Mouse (Mus musculus) lung, postnatal 0 days (tissue): ENCODE results near the gene Tmem53. TPM values are rescaled to one million over a fixed set of nuclear protein-coding genes. Genes with fewer than 3 reads are reported as not detected.
A peak's percentile ranks its signal among the peaks of the same experiment; 100 is the strongest.

Experiments
- ATAC-seq: fragments of 200-750 bp; cut with Nextera tagmentation; 2 replicates; pipeline ENCODE4 v1.8.0; 2017; ENCODE audit warnings: moderate library complexity
- DNase-seq: peaks from one replicate; pipeline ENCODE4 v3.0.0-alpha.2; 2016; ENCODE audit warnings: low spot score
- H3K27ac ChIP-seq: fragments of 300-500 bp; sonication (generic); 2 replicates; pipeline ENCODE4 v1.5.1; 2014; ENCODE audit warnings: antibody characterized with exemption, mild to moderate bottlenecking, low read length, mixed read lengths
- H3K27me3 ChIP-seq: fragments of 300-500 bp; sonication (generic); replicated peaks from 2 replicates; pipeline ENCODE4 v1.6.1; 2014; ENCODE audit warnings: low read length, mixed read lengths; ENCODE audit not compliant: insufficient read depth
- H3K36me3 ChIP-seq: fragments of 300-500 bp; sonication (generic); 2 replicates; pipeline ENCODE4 v1.6.1; 2014; ENCODE audit warnings: low read length, mixed read lengths; ENCODE audit not compliant: insufficient read depth
- H3K4me1 ChIP-seq: fragments of 300-500 bp; sonication (generic); 2 replicates; pipeline ENCODE4 v1.6.1; 2014; ENCODE audit warnings: antibody characterized with exemption, low read depth, low read length, mixed read lengths; ENCODE audit not compliant: insufficient read depth
- H3K4me2 ChIP-seq: fragments of 300-500 bp; sonication (generic); replicated peaks from 2 replicates; pipeline ENCODE4 v1.6.1; 2014; ENCODE audit warnings: low read depth, mild to moderate bottlenecking, low read length, moderate library complexity, mixed read lengths
- H3K4me3 ChIP-seq: fragments of 300-500 bp; sonication (generic); 2 replicates; pipeline ENCODE4 v1.5.1; 2014; ENCODE audit warnings: low read depth, low read length
- H3K9ac ChIP-seq: fragments of 300-500 bp; sonication (generic); replicated peaks from 2 replicates; pipeline ENCODE4 v1.6.1; 2014; ENCODE audit warnings: low read depth, mild to moderate bottlenecking
- H3K9me3 ChIP-seq: fragments of 300-500 bp; sonication (generic); 2 replicates; pipeline ENCODE4 v1.6.1; 2016; ENCODE audit warnings: low read length, mixed read lengths
- CTCF ChIP-seq: IDR thresholded peaks from 2 replicates; pipeline ENCODE4 v1.5.1; 2016; ENCODE audit warnings: antibody characterized with exemption, mild to moderate bottlenecking
- EP300 ChIP-seq: IDR thresholded peaks from 2 replicates; pipeline ENCODE4 v1.6.1; 2016; ENCODE audit warnings: antibody characterized with exemption, mild to moderate bottlenecking, control low read depth
- WGBS: fragments of 180-500 bp; shearing (Covaris S2); extraction: QIAGEN DNeasy Blood & Tissue Kit; methylation state at CpG from one replicate; pipeline ENCODE4 v1.1.7; 2014; 5-methylcytosine and 5-hydroxymethylcytosine counted together
- polyA plus RNA-seq: library from polyadenylated mRNA; unstranded; fragments of >200 nt; fragmentation: Nextera tagmentation; extraction: Ambion mirVana; gene quantifications from 2 replicates; pipeline ENCODE4 v1.2.1, GENCODE M21; 2015

Gene Tmem53
- polyA plus RNA-seq, 1 experiment from 2014 or later: 27.6 TPM

DNA sequence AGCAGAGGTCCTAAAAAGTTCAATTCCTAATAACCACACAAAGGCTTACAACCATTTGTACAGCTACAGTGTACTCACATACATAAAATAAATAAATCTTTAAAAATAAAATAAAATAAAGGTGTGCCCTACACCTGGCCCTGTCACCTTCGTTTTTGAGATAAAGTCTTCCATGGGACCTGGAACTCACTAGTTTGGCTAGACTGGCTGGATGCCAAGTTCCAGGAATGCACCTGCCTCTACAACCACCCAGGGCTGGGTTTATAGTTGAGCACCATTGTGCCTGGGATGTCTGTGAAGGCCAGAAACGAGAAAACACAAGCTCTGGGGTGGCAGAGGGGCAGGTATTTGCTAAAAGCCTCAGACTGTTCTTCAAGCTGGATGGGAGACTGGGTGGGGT, 12.6 kb upstream of the Tmem53 start:
- H3K4me3 ChIP-seq: no peak overlapping the region
- no peaks in the 10 kb centered on the region for H3K9me3 ChIP-seq
- no peaks in the 10 kb centered on the region for H3K36me3 ChIP-seq
- H3K27me3 ChIP-seq: no peaks in the 10 kb centered on the region
- DNase-seq: peak; percentile 32
- WGBS: 29% methylated on average over 2 of the region's 2 CpGs
- no peak for ATAC-seq
- H3K9ac ChIP-seq: no peak overlapping the region
- TF ChIP-seq CTCF (no peak), EP300 (no peak)
- H3K27ac ChIP-seq: no peak overlapping the region
- H3K4me1 ChIP-seq: no peaks in the 10 kb centered on the region; the same call in 1 of the 2 replicates
- H3K4me2 ChIP-seq: no peak overlapping the region

DNA sequence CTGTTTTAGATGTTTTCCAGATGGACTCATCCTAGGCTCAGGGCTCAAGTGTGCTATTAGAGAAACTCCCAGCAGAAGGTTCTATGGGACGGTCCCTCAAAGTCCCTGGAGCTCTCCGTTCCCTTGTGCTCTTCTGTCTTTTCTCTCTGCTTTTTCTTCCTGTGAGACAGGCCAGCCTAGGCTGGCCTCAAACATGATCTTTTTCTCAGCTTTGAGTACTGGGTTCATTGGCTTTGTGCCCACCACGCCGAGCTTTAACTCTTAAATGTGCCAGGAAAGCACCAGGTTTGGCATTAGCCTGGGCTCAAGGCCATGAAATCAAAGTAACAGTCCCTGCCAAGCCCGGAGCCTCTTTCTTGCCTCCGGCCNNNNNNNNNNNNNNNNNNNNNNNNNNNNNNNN, 10.9 kb upstream of the Tmem53 start:
- Histone ChIP-seq H3K4me1 (no peaks in the 10 kb centered on the region; the same call in 1 of the 2 replicates), H3K36me3 (no peaks in the 10 kb centered on the region), H3K4me2 (no peak overlapping the region), H3K27ac (no peak overlapping the region), H3K9ac (no peak overlapping the region), H3K27me3 (no peaks in the 10 kb centered on the region), H3K9me3 (no peaks in the 10 kb centered on the region), H3K4me3 (no peak overlapping the region)
- DNase-seq (peak; percentile 11), ATAC-seq (no peak)
- TF ChIP-seq CTCF (no peak), EP300 (no peak)
- 61% methylated on average over 6 of the region's 6 CpGs for WGBS

DNA sequence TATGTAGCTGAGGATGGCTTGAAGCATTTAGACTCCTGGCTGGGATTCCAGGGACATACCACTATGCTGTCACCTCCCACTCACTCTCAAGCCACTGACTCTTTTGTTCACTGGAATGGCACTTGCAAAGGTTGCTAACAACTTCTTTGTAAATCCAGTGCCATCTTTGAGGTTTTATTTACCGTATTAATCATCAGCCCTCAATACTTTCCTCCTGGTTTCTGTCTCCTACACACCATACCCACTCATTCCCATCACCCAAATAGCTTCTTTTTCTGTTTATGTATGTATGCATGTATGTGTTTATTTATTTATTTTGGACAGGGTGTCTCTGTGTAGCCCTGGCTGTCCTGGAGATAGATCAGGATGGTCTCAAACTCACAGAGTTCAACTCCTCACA, 769 bp upstream of the Tmem53 start:
- Histone ChIP-seq H3K36me3 (no peaks in the 10 kb centered on the region), H3K4me2 (peak overlapping the region; percentile 85; the same call in 1 of the 2 replicates), H3K27me3 (no peaks in the 10 kb centered on the region), H3K9me3 (no peaks in the 10 kb centered on the region), H3K4me1 (peaks cover 7% of the 10 kb centered on the region; the same call in 1 of the 2 replicates), H3K4me3 (no peak overlapping the region), H3K27ac (no peak overlapping the region), H3K9ac (no peak overlapping the region)
- WGBS: 77% methylated on average over 1 of the region's 1 CpGs
- DNase-seq (no peak), ATAC-seq (no peak)
- no peak for TF ChIP-seq CTCF
- no peak for TF ChIP-seq EP300

DNA sequence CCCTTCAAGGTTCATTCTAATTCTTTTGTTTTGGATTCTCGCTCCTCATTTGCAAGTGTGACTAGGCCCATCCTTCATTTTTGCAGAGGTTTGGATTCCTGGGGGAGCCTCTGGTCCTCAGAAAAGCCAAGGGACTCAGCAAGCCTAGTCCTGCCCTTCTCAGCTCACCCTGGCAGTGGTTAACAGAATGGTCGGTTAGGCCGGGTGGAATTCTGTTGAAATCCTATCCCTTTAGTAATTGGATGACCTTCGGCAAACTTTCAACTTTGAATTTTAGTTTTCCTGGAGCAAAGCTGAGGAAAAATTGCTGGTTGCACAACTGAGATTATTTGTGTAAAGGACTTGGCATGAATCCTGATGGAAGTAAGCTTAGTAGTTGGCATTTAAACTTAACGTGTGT, 600 bp downstream of the Tmem53 start:
- H3K27ac ChIP-seq: peak overlapping the region; percentile 90
- no peaks in the 10 kb centered on the region for H3K36me3 ChIP-seq
- H3K4me1 ChIP-seq: peaks cover 7% of the 10 kb centered on the region; the same call in 1 of the 2 replicates
- peak overlapping the region; percentile 73 for H3K4me3 ChIP-seq
- 23% methylated on average over 5 of the region's 5 CpGs for WGBS
- no peaks in the 10 kb centered on the region for H3K27me3 ChIP-seq
- peak overlapping the region; percentile 69 for H3K9ac ChIP-seq
- TF ChIP-seq EP300 (peak; percentile 46; the same call in 1 of the 2 replicates), CTCF (no peak)
- peak; percentile 94 for DNase-seq
- peak overlapping the region; percentile 85 for H3K4me2 ChIP-seq
- H3K9me3 ChIP-seq: no peaks in the 10 kb centered on the region
- peak; percentile 52 for ATAC-seq

DNA sequence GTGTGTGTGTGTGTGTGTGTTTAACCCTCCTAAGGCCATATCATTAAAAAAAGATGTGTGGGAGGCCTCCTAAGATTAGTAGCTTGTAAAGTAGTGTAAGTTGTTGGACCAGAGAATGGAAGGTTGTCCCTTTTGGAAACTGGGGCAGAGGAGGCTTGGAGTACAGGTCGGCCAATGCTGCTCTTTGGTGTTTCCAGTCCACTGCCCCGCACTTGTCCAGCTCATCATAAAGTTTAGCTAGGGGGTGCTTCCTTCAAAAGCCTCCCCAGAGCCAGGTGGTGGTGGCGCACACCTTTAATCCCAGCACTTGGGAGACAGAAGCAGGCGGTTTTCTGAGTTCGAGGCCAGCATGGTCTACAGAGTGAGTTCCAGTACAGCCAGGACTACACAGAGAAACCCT, 1.0 kb downstream of the Tmem53 start:
- TF ChIP-seq EP300: no peak
- TF ChIP-seq CTCF: no peak
- Histone ChIP-seq H3K4me1 (peaks cover 7% of the 10 kb centered on the region; the same call in 1 of the 2 replicates), H3K4me3 (no peak overlapping the region; the same call in 1 of the 2 replicates), H3K27ac (peak overlapping the region; percentile 90), H3K4me2 (peak overlapping the region; percentile 85), H3K9ac (no peak overlapping the region), H3K9me3 (no peaks in the 10 kb centered on the region), H3K27me3 (no peaks in the 10 kb centered on the region), H3K36me3 (no peaks in the 10 kb centered on the region)
- DNase-seq (no peak), ATAC-seq (no peak)
- WGBS: 91% methylated on average over 5 of the region's 5 CpGs

DNA sequence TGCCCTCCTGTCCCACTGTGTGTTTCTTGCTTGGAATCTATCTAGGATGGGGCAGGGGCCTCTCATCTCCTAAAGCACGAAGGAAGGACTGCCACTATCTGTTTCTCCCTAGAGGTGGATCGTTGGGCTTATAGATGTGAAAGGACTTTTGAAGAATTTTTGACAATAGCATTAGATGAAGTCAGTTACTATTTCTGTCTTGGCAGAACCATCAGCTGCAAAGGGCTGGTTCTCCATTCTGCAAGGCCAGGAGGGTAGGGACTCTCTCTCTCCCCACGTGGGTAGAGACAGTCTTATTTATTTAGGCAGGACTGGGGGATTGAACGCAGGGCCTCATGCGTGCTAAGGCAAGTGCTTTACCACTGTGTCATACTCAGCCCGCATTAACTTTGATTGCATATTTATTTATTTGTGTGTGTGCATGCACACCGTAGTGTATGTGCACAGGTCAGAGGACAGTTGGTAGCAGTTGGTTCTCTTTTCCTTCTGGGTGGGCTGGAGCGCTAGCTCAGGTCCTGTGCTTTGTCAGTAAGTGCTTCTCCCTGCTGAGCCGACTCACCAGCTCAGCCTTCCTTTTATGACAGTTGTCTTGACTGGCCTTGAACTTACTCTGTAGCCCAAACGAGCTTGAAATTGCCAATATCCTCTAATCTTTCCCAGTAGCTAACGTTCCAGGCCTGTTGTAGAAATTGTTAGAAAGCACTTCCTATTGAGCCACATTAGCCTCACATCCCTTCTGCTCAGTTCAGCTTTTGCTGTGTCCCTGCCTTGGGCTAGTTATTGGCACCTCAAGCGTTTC, 1.7 kb downstream of the Tmem53 start:
- 52% methylated on average over 12 of the region's 12 CpGs for WGBS
- H3K4me3 ChIP-seq: no peak overlapping the region
- ATAC-seq (no peak), DNase-seq (no peak)
- H3K4me1 ChIP-seq: peaks cover 7% of the 10 kb centered on the region; the same call in 1 of the 2 replicates
- no peaks in the 10 kb centered on the region for H3K27me3 ChIP-seq
- TF ChIP-seq EP300 (no peak), CTCF (no peak)
- H3K4me2 ChIP-seq: 0 out of 2 replicates have a peak overlapping the region, but pooled peaks have one; percentile 85
- H3K9ac ChIP-seq: no peak overlapping the region
- no peaks in the 10 kb centered on the region for H3K9me3 ChIP-seq
- no peaks in the 10 kb centered on the region for H3K36me3 ChIP-seq
- H3K27ac ChIP-seq: no peak overlapping the region
